In the genomic region with DNA sequence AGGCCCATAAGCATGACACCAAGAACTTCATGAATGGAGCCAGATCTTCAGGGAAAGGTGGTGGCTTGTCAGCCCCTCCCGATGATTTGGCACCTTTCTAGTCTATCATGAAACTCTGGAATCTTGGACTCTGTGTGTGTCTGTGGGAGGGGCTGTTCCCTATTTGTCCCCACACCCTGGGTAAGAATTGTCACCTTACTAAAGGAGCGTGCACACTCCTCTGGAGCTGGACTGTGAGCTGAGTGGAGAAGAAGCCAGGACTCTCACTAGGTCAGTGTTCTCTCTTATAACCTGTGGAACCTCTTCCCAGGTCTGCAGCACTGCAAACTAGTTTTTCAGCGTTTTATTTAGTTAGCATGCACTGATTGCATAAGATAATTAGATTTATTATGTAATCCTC, we compare ENCODE assay signal across 9 mouse cellular contexts. TPM values are rescaled to one million over a fixed set of nuclear protein-coding genes. Genes with fewer than 3 reads are reported as not detected.
"Had no signal": no experiment of that assay in that cellular context is flagged by ENCODE, and none has a peak within 500 bp of the region (broad histone marks: within the 10 kb centered on the region; RNA-seq: fewer than 3 reads in every experiment).

A gene (plus strand): TSS at position 196 of the 400 bp plus-strand sequence.

RNA-seq across cellular contexts. Expression of the gene that starts here (rescaled TPM):
- polyA plus RNA-seq: lung, embryonic 14.5 days; lung, embryonic 16.5 days; midbrain, embryonic 10.5 days; midbrain, embryonic 12.5 days; midbrain, embryonic 14.5 days; midbrain, embryonic 16.5 days; neural tube, embryonic 11.5 days; neural tube, embryonic 13.5 days; neural tube, embryonic 15.5 days had no signal
